Mouse (Mus musculus) ovary, adult 2 months (tissue): ENCODE results near the gene Ajuba. TPM values are rescaled to one million over a fixed set of nuclear protein-coding genes. Genes with fewer than 3 reads are reported as not detected.

Experiments used
- polyA plus RNA-seq: library from polyadenylated mRNA; depleted of rRNA; stranded (reverse); fragments of >200 nt; gene quantifications from 2 replicates; pipeline ENCODE4 v1.2.3, GENCODE M21; 2012; rRNA removed

The Ajuba gene
- 36.7 and 50.0 TPM in 2 replicates for polyA plus RNA-seq

DNA sequence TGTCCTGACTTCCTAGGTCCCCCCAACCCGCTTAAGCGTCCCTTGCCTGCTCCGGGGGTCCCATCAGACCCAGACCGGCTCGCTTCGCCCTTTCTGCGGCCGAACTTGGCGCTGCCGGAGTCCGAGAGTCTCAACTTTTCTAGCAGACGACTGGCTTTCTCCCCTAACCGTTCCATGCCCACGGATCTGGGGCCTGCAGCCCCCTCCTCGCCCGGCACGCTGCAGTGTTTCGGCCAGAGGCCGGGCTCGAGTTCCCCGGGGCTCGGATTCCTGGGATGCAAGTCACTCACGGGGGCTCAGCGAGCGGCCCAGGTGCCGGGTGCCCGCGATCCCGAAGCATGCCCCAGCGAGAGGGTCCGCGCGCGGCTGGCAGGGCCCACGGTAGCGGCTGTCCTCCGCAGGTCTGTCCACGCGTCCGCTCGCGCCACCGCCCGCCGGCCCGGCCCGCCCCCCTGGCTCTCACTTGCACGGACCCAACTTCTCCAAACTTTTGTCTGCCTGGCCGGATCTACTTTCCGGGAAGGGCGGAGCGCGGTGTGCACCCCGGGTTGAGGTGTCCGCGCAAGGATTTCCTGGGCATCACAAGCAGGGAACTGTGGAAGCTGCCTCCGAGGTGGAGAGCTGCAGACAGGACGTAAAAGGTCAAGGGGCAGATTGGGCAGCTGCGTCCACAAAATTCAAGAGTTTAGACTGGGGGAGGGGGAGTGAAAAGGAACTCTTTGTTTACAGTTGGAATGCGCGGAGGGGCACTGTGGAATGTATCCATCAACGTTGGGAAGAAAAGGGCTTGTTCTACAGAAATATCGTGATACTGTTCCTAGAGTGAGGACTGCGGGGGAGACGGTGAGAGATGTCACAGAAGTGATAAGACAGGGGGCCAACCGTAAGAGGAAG, at the start of gene Ajuba:
Ajuba (minus strand) TSS at position 470 of the 894 bp plus-strand sequence.

DNA sequence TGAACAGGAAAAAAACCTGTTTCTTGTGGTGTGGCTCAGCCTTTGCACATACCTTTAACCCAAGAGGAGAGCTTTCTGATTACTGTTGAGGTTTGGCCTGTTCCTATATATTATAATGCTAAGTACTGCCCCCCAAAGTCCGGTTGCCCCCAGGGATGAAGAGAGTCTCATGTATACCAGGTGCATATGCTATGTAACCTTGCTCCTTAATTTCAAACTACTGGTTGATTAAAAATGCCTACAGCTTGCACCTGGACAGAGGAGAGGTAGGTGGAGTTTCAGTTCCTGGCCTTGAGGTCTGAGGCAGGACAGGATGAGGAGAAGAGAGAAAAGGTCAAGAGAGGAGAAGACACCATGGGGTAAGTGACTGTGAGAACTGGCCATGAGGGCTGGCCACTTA, 43.8 kb upstream of the Ajuba start, which contains the start of gene Psmb11:
Psmb11 (plus strand) TSS at position 301 of the 400 bp plus-strand sequence.

DNA sequence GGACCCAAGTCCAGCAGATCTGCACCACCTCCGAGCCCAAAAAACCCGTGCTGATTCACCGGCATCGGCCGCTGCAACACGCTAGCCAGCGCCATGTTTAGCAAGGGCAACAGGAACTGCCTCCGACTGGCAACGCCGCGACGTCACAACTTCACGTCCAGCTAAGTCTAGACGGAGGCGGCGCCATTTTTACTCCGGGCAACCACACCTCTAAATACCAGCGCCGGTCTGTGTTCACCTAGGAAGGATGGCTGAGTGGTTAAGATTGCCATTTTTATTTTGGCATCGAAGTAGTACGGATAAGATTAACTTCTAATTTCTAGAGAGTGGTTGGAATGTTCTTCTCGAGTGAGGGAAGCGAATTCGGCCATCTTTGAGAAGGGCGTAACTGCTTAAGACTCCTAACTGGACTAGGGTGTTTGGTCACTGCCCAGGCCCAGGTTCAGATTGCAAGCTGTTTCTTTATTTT, 40.6 kb upstream of the Ajuba start, which contains the start of gene Psmb5:
Psmb5 (minus strand) TSS at position 126 of the 469 bp plus-strand sequence.

DNA sequence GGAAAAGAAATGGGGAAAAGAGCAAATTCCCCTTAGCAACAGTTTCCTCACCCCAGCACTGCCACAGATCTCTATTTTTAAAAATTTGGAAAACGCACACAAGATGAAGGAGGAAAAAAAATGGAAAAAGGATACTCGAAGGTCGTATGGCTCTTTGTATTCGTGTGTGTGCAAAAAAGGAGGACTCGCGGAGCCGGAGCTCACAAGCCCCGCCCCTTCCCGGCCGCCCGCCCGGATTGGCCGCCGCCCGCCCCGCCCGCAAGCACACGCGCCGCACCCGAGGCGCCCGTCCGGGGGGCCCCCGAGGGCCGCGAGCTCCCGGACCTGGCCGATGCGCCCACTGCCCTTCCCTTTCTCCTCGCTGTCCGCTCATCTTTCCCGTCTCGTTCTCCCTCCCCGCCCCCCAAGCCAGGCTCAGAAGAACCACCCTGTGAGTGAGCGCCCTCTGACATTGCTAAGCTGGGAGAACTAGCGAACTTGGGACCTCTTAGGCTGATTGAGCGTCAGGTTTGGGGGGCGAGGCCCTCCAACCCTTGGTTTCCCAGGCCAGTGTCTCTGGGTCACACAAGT, 28.5 kb upstream of the Ajuba start, which contains the start of gene 4931414P19Rik:
4931414P19Rik (minus strand) TSS at position 242 of the 570 bp plus-strand sequence.

DNA sequence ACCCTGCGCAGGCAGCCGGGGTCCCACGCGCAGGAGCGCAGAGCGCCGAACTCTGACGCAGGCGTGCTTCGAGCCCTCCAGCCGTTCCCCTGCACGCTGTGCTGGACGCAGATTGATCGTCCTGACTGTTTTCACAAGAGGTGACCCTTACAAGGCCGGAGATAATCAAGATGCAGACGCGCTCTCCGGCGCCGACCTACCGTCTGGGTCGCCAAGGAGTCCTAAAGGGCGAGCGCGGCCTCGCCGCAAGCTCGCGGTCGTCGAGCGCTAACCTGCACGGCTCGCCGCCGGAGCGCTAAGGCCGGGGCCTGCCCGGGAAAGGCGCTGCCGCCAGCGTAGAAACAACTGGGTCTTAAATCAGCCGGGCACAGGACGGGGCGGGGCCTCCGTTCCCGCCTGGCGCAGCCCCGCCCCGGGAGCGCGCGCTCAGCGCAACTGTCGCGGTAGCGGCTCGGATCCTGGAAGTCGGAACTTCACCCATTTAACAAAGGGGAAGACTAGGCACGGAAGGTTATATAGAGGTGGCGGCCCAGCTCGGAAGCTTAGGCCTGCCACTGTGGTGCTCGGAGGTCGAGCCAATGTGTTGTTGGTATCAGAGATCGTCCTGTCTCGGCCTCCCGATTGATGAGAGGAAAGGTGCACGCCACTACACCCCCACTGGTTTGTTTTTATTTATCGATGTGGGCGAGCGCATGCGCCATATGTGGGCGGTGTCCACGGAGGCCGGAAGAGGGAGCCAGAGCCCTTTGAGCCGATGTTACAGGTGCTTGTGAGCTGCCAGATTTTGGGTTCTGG, 23.2 kb downstream of the Ajuba start, which contains the start of gene Haus4:
Haus4 (minus strand) TSS at position 642 of the 795 bp plus-strand sequence.

Other genes starting within 250 kb of the Ajuba start
- 241 and 250 TPM in 2 replicates for gene Oxa1l, start 216.7 kb downstream of the Ajuba start, polyA plus RNA-seq
- 29.5 and 33.5 TPM in 2 replicates for gene Slc7a7, start 159.8 kb downstream of the Ajuba start, polyA plus RNA-seq
- 312 and 887 TPM in 2 replicates for gene Mrpl52, start 150.6 kb downstream of the Ajuba start, polyA plus RNA-seq
- 466 and 518 TPM in 2 replicates for gene Mmp14, start 145.9 kb downstream of the Ajuba start, polyA plus RNA-seq
- gene Lrp10, start 113.4 kb downstream of the Ajuba start, polyA plus RNA-seq, result 183 and 195 TPM in 2 replicates
- 5.3 and 7.4 TPM in 2 replicates for gene Rem2, start 101.5 kb downstream of the Ajuba start, polyA plus RNA-seq
- 26.2 and 38.4 TPM in 2 replicates for gene Prmt5, start 60.0 kb downstream of the Ajuba start, polyA plus RNA-seq
- gene Haus4, start 22.9 kb downstream of the Ajuba start, polyA plus RNA-seq, result 18.1 and 26.5 TPM in 2 replicates
- 6.8 and 9.0 TPM in 2 replicates for gene 4931414P19Rik, start 28.4 kb upstream of the Ajuba start, polyA plus RNA-seq
- gene Psmb5, start 40.5 kb upstream of the Ajuba start, polyA plus RNA-seq, result 210 and 317 TPM in 2 replicates
- 0.20 and 0.33 TPM in 2 replicates for gene Psmb11, start 43.9 kb upstream of the Ajuba start, polyA plus RNA-seq
- not detected in 2 replicates for gene Gm17606, start 63.4 kb upstream of the Ajuba start, polyA plus RNA-seq
- 16.8 and 16.9 TPM in 2 replicates for gene Cdh24, start 63.8 kb upstream of the Ajuba start, polyA plus RNA-seq
- gene 1700123O20Rik, start 108.7 kb upstream of the Ajuba start, polyA plus RNA-seq, result 72.7 and 96.5 TPM in 2 replicates
- 165 and 172 TPM in 2 replicates for gene Acin1, start 109.4 kb upstream of the Ajuba start, polyA plus RNA-seq
- gene Gm29776, start 121.3 kb upstream of the Ajuba start, polyA plus RNA-seq, result 0.26 and 0.71 TPM in 2 replicates
- gene Cebpe, start 134.6 kb upstream of the Ajuba start, polyA plus RNA-seq, result 2.2 and 2.5 TPM in 2 replicates
- 70.9 and 104 TPM in 2 replicates for gene Slc7a8, start 204.4 kb upstream of the Ajuba start, polyA plus RNA-seq
- 0.19 and 0.30 TPM in 2 replicates for gene Rnf212b, start 236.6 kb upstream of the Ajuba start, polyA plus RNA-seq